Mouse (Mus musculus) lung, adult 2 months (tissue): ENCODE data around the gene Olfr575.

ENCODE experiments used
- CTCF ChIP-seq: fragments of 200-500 bp; IDR thresholded peaks from 2 replicates; pipeline ENCODE4 v1.5.1; 2011; ENCODE audit warnings: mild to moderate bottlenecking, low read length, control low read depth; ENCODE audit not compliant: insufficient read depth
- POLR2A ChIP-seq: fragments of 200-500 bp; IDR thresholded peaks from 2 replicates; pipeline ENCODE4 v1.6.1; 2011; ENCODE audit warnings: low read depth, mild to moderate bottlenecking, control low read depth, low read length, borderline replicate concordance; ENCODE audit errors: extremely low read depth

- TF ChIP-seq CTCF = no peak
- TF ChIP-seq POLR2A = no peak
These were observed at the start of gene Olfr575 for GRCm38 (mm10) chr7:102958593-102958992.
